Mouse (Mus musculus) lung, embryonic 14.5 days (tissue): ENCODE data around the gene Zcchc8. TPM values are rescaled to one million over a fixed set of nuclear protein-coding genes. Genes with fewer than 3 reads are reported as not detected.
A peak's percentile ranks its signal among the peaks of the same experiment; 100 is the strongest.

Experiments used
- ATAC-seq: fragments of 200-750 bp; cut with Nextera tagmentation; 2 replicates; pipeline ENCODE4 v1.8.0; 2017; ENCODE audit warnings: mild to moderate bottlenecking, moderate TSS enrichment, moderate library complexity; ENCODE audit not compliant: insufficient read depth
- DNase-seq: peaks from one replicate; pipeline ENCODE4 v3.0.0-alpha.2; 2015
- H3K27ac ChIP-seq: fragments of 300-500 bp; sonication (generic); 2 replicates; pipeline ENCODE4 v1.5.1; 2014; ENCODE audit warnings: low read depth, mild to moderate bottlenecking, moderate library complexity
- H3K27me3 ChIP-seq: fragments of 300-500 bp; sonication (generic); 2 replicates; pipeline ENCODE4 v1.6.1; 2014; ENCODE audit warnings: low read length, control low read depth; ENCODE audit not compliant: insufficient read depth
- H3K36me3 ChIP-seq: fragments of 300-500 bp; sonication (generic); 2 replicates; pipeline ENCODE4 v1.6.1; 2014; ENCODE audit warnings: control low read depth; ENCODE audit not compliant: insufficient read depth
- H3K4me1 ChIP-seq: fragments of 300-500 bp; sonication (generic); 2 replicates; pipeline ENCODE4 v1.6.1; 2014; ENCODE audit warnings: antibody characterized with exemption, control low read depth; ENCODE audit not compliant: insufficient read depth
- H3K4me2 ChIP-seq: fragments of 300-500 bp; sonication (generic); 2 replicates; pipeline ENCODE4 v1.6.1; 2014; ENCODE audit warnings: mild to moderate bottlenecking
- H3K4me3 ChIP-seq: fragments of 300-500 bp; sonication (generic); 2 replicates; pipeline ENCODE4 v1.5.1; 2014; ENCODE audit warnings: low read depth, low read length
- H3K9ac ChIP-seq: fragments of 300-500 bp; sonication (generic); 2 replicates; pipeline ENCODE4 v1.6.1; 2014
- H3K9me3 ChIP-seq: fragments of 300-500 bp; sonication (generic); 2 replicates; pipeline ENCODE4 v1.6.1; 2016; ENCODE audit warnings: low read depth, low read length, control low read depth
- CTCF ChIP-seq: IDR thresholded peaks from 2 replicates; pipeline ENCODE4 v1.5.1; 2016; ENCODE audit warnings: antibody characterized with exemption, low read depth
- WGBS: fragments of 180-500 bp; shearing (Covaris S2); extraction: QIAGEN DNeasy Blood & Tissue Kit; methylation state at CpG from one replicate; pipeline ENCODE4 v1.1.7; 2014; 5-methylcytosine and 5-hydroxymethylcytosine counted together
- polyA plus RNA-seq: library from polyadenylated mRNA; unstranded; fragments of >200 nt; fragmentation: Nextera tagmentation; extraction: Ambion mirVana; gene quantifications from 2 replicates; pipeline ENCODE4 v1.2.1, GENCODE M21; 2014

Gene Zcchc8
- polyA plus RNA-seq, 1 experiment from 2014 or later, result 92.0 TPM

GRCm38 (mm10) chr5:123700625-123701024 is 20.3 kb downstream of the Zcchc8 start:
- H3K9me3 ChIP-seq, result no peaks in the 10 kb centered on the region
- no peaks in the 10 kb centered on the region for H3K27me3 ChIP-seq
- WGBS, result 53% methylated on average over 11 of the region's 11 CpGs
- DNase-seq, result peak; percentile 76
- no peak overlapping the region for H3K27ac ChIP-seq
- H3K4me1 ChIP-seq, result no peaks in the 10 kb centered on the region
- H3K36me3 ChIP-seq, result peaks cover 77% of the 10 kb centered on the region
- ATAC-seq, result peak; percentile 36; the same call in 1 of the 2 replicates
- no peak overlapping the region for H3K4me3 ChIP-seq
- peak; percentile 29 for TF ChIP-seq CTCF
- H3K9ac ChIP-seq, result no peak overlapping the region
- H3K4me2 ChIP-seq, result no peak overlapping the region

GRCm38 (mm10) chr5:123699198-123699597 is 21.7 kb downstream of the Zcchc8 start:
- Histone ChIP-seq H3K4me3 (no peak overlapping the region), H3K4me2 (no peak overlapping the region), H3K4me1 (peaks cover 1% of the 10 kb centered on the region; the same call in 1 of the 2 replicates), H3K36me3 (peaks cover 63% of the 10 kb centered on the region), H3K27me3 (no peaks in the 10 kb centered on the region), H3K9ac (no peak overlapping the region), H3K9me3 (no peaks in the 10 kb centered on the region), H3K27ac (no peak overlapping the region)
- DNase-seq, result peak; percentile 90
- WGBS, result 29% methylated on average over 3 of the region's 3 CpGs
- peak; percentile 59; the same call in 1 of the 2 replicates for ATAC-seq
- TF ChIP-seq CTCF, result peak; percentile 85

- TF ChIP-seq CTCF, result no peak
- ATAC-seq, result no peak
- Histone ChIP-seq H3K27ac (no peak overlapping the region), H3K4me3 (no peak overlapping the region), H3K9me3 (no peaks in the 10 kb centered on the region), H3K4me1 (peaks cover 4% of the 10 kb centered on the region; the same call in 1 of the 2 replicates), H3K4me2 (no peak overlapping the region), H3K27me3 (no peaks in the 10 kb centered on the region), H3K36me3 (peaks cover 41% of the 10 kb centered on the region), H3K9ac (no peak overlapping the region)
- DNase-seq, result no peak
- 71% methylated on average over 4 of the region's 4 CpGs for WGBS
Observed at GRCm38 (mm10) chr5:123696961-123697360, 23.9 kb downstream of the Zcchc8 start.

- no peaks in the 10 kb centered on the region for H3K9me3 ChIP-seq
- no peaks in the 10 kb centered on the region for H3K27me3 ChIP-seq
- no peak for TF ChIP-seq CTCF
- no peak overlapping the region for H3K4me3 ChIP-seq
- peaks cover 34% of the 10 kb centered on the region for H3K36me3 ChIP-seq
- no peak overlapping the region for H3K9ac ChIP-seq
- H3K4me2 ChIP-seq, result no peak overlapping the region
- WGBS, result 87% methylated on average over 7 of the region's 7 CpGs
- H3K4me1 ChIP-seq, result peaks cover 4% of the 10 kb centered on the region; the same call in 1 of the 2 replicates
- H3K27ac ChIP-seq, result no peak overlapping the region
- DNase-seq (no peak), ATAC-seq (no peak)
Observed at GRCm38 (mm10) chr5:123696244-123696643, 24.7 kb downstream of the Zcchc8 start.

- H3K9ac ChIP-seq, result no peak overlapping the region
- no peak overlapping the region for H3K4me3 ChIP-seq
- peak overlapping the region; percentile 58; the same call in 1 of the 2 replicates for H3K27ac ChIP-seq
- peaks cover 4% of the 10 kb centered on the region; the same call in 1 of the 2 replicates for H3K4me1 ChIP-seq
- H3K27me3 ChIP-seq, result no peaks in the 10 kb centered on the region
- H3K36me3 ChIP-seq, result peaks cover 18% of the 10 kb centered on the region
- no peaks in the 10 kb centered on the region for H3K9me3 ChIP-seq
- 27% methylated on average over 6 of the region's 6 CpGs for WGBS
- ATAC-seq (peak; percentile 72), DNase-seq (peak; percentile 79)
- TF ChIP-seq CTCF, result no peak
- no peak overlapping the region for H3K4me2 ChIP-seq
Observed at GRCm38 (mm10) chr5:123694468-123694867, 26.4 kb downstream of the Zcchc8 start.

- no peaks in the 10 kb centered on the region for H3K36me3 ChIP-seq
- peak; percentile 81 for DNase-seq
- peak within 1 kb of the TSS; percentile 93 for H3K4me3 ChIP-seq
- no peaks in the 10 kb centered on the region for H3K9me3 ChIP-seq
- H3K27me3 ChIP-seq, result no peaks in the 10 kb centered on the region
- H3K27ac ChIP-seq, result peak within 1 kb of the TSS; percentile 96
- H3K9ac ChIP-seq, result peak within 1 kb of the TSS; percentile 94
- no peak for TF ChIP-seq CTCF
- peak; percentile 64 for ATAC-seq
- peaks cover 12% of the 10 kb centered on the region; the same call in 1 of the 2 replicates for H3K4me1 ChIP-seq
- H3K4me2 ChIP-seq, result peak within 1 kb of the TSS; percentile 95
- under 1% methylated on average over 61 of the region's 64 CpGs for WGBS
Observed at GRCm38 (mm10) chr5:123684221-123685144, 36.4 kb downstream of the Zcchc8 start, which contains the start of gene Clip1. Gene Clip1 (minus strand): TSS chr5:123684618.
